Mouse (Mus musculus) gastrocnemius, adult 8-10 months (tissue): ENCODE measurements at regions not wholly inside any gene's neighbourhood (a gene's known extent, or its start where the extent isn't known, plus 50 kb on each side); places are given as distances from the start of the nearest gene placed in this dataset.

Source experiments
- DNase-seq, 2 experiments: peaks; one replicate each; pipeline ENCODE4 v3.0.0; 2022; ENCODE audit warnings: low spot score in 2 of 2

GRCm38 (mm10) chr6:16064691-16065090 lies 344.2 kb downstream of the Mdfic start:
- no peak for DNase-seq

- DNase-seq = no peak
These were observed 344.7 kb downstream of the Mdfic start for GRCm38 (mm10) chr6:16065121-16065520.

GRCm38 (mm10) chr6:16076266-16076665 lies 355.8 kb downstream of the Mdfic start:
- DNase-seq = no peak

- DNase-seq = no peak
These were observed 356.8 kb downstream of the Mdfic start for GRCm38 (mm10) chr6:16077195-16077810.

- no peak for DNase-seq
These were observed 357.5 kb downstream of the Mdfic start for GRCm38 (mm10) chr6:16077917-16078316.

- DNase-seq = no peak
These were observed 366.6 kb downstream of the Mdfic start for GRCm38 (mm10) chr6:16086952-16087537.

GRCm38 (mm10) chr6:16098761-16099160 lies 378.3 kb downstream of the Mdfic start:
- DNase-seq = no peak

GRCm38 (mm10) chr6:16141009-16141408 lies 420.5 kb downstream of the Mdfic start:
- DNase-seq = no peak

GRCm38 (mm10) chr6:16144538-16144937 lies 424.1 kb downstream of the Mdfic start:
- DNase-seq = no peak

GRCm38 (mm10) chr6:16150535-16150934 lies 430.1 kb downstream of the Mdfic start:
- no peak for DNase-seq

- DNase-seq = no peak
These were observed 431.0 kb downstream of the Mdfic start for GRCm38 (mm10) chr6:16151478-16151877.

- no peak for DNase-seq
These were observed 432.2 kb downstream of the Mdfic start for GRCm38 (mm10) chr6:16152691-16153090.

GRCm38 (mm10) chr6:16165012-16165411 lies 444.6 kb downstream of the Mdfic start:
- no peak for DNase-seq

- no peak for DNase-seq
These were observed 451.4 kb downstream of the Mdfic start for GRCm38 (mm10) chr6:16171871-16172270.

GRCm38 (mm10) chr6:16177313-16177712 lies 456.9 kb downstream of the Mdfic start:
- DNase-seq = no peak

GRCm38 (mm10) chr6:16187983-16188550 lies 467.6 kb downstream of the Mdfic start:
- DNase-seq = no peak

GRCm38 (mm10) chr6:16212975-16213374 lies 492.5 kb downstream of the Mdfic start:
- no peak for DNase-seq

GRCm38 (mm10) chr6:16213635-16214034 lies 493.2 kb downstream of the Mdfic start:
- DNase-seq = no peak

GRCm38 (mm10) chr6:16221002-16221627 lies 500.7 kb downstream of the Mdfic start:
- DNase-seq = peak in 1 of 2 experiments; percentile 3
